Mouse (Mus musculus) embryonic facial prominence, embryonic 14.5 days (tissue): ENCODE data around the gene Cd320. TPM values are rescaled to one million over a fixed set of nuclear protein-coding genes. Genes with fewer than 3 reads are reported as not detected.

ENCODE experiments used
- ATAC-seq: fragments of 200-750 bp; cut with Nextera tagmentation; 2 replicates; pipeline ENCODE4 v1.8.0; 2017; ENCODE audit warnings: low read depth, moderate number of reproducible peaks, moderate TSS enrichment
- DNase-seq: peaks from one replicate; pipeline ENCODE4 v3.0.0-alpha.2; 2015; ENCODE audit warnings: low spot score
- H3K27ac ChIP-seq: fragments of 300-500 bp; sonication (generic); replicated peaks from 2 replicates; pipeline ENCODE4 v1.5.1; 2014; ENCODE audit warnings: low read depth, mild to moderate bottlenecking, low read length, moderate library complexity
- H3K27me3 ChIP-seq: fragments of 300-500 bp; sonication (generic); replicated peaks from 2 replicates; pipeline ENCODE4 v1.6.1; 2014; ENCODE audit warnings: low read length; ENCODE audit not compliant: control insufficient read depth, insufficient read depth
- H3K36me3 ChIP-seq: fragments of 300-500 bp; sonication (generic); 2 replicates; pipeline ENCODE4 v1.6.1; 2014; ENCODE audit warnings: low read length, mixed read lengths; ENCODE audit not compliant: control insufficient read depth, insufficient read depth
- H3K4me1 ChIP-seq: fragments of 300-500 bp; sonication (generic); 2 replicates; pipeline ENCODE4 v1.6.1; 2014; ENCODE audit warnings: antibody characterized with exemption, low read length; ENCODE audit not compliant: control insufficient read depth, insufficient read depth
- H3K4me2 ChIP-seq: fragments of 300-500 bp; sonication (generic); 2 replicates; pipeline ENCODE4 v1.6.1; 2014; ENCODE audit warnings: low read depth, mild to moderate bottlenecking, low read length, moderate library complexity, mixed read lengths
- H3K4me3 ChIP-seq: fragments of 300-500 bp; sonication (generic); 2 replicates; pipeline ENCODE4 v1.5.1; 2014; ENCODE audit warnings: low read depth, mild to moderate bottlenecking, low read length
- H3K9ac ChIP-seq: fragments of 300-500 bp; sonication (generic); 2 replicates; pipeline ENCODE4 v1.6.1; 2014; ENCODE audit warnings: low read depth, mild to moderate bottlenecking, low read length, moderate library complexity, mixed read lengths
- H3K9me3 ChIP-seq: fragments of 300-500 bp; sonication (generic); 2 replicates; pipeline ENCODE4 v1.6.1; 2016; ENCODE audit warnings: low read length; ENCODE audit not compliant: control insufficient read depth
- WGBS: fragments of 180-500 bp; shearing (Covaris S2); extraction: QIAGEN DNeasy Blood & Tissue Kit; methylation state at CpG from one replicate; pipeline ENCODE4 v1.1.7; 2014; 5-methylcytosine and 5-hydroxymethylcytosine counted together
- polyA plus RNA-seq: library from polyadenylated mRNA; unstranded; fragments of >200 nt; fragmentation: Nextera tagmentation; extraction: Ambion mirVana; gene quantifications from 2 replicates; pipeline ENCODE4 v1.2.1, GENCODE M21; 2014

The Cd320 gene
- 60.5 and 62.3 TPM in 2 replicates for polyA plus RNA-seq

GRCm38 (mm10) chr17:33842966-33843795, at the start of gene Cd320:
TSS of gene Cd320 (plus strand) at chr17:33843091.
- Histone ChIP-seq H3K9ac (peak within 1 kb of the TSS; percentile 77), H3K4me1 (no peaks in the 10 kb centered on the region; the same call in 1 of the 2 replicates), H3K27ac (peak within 1 kb of the TSS; percentile 25; the same call in 1 of the 2 replicates), H3K27me3 (no peaks in the 10 kb centered on the region), H3K9me3 (no peaks in the 10 kb centered on the region), H3K36me3 (peaks cover 29% of the 10 kb centered on the region), H3K4me2 (peak within 1 kb of the TSS; percentile 78), H3K4me3 (peak within 1 kb of the TSS; percentile 80)
- ATAC-seq, result peak; percentile 94
- DNase-seq, result peak; percentile 95
- WGBS, result under 1% methylated on average over 43 of the region's 45 CpGs

- Histone ChIP-seq H3K27me3 (no peaks in the 10 kb centered on the region), H3K9ac (no peak overlapping the region), H3K4me3 (no peak overlapping the region), H3K36me3 (no peaks in the 10 kb centered on the region), H3K4me2 (no peak overlapping the region), H3K9me3 (no peaks in the 10 kb centered on the region), H3K4me1 (no peaks in the 10 kb centered on the region), H3K27ac (no peak overlapping the region)
- DNase-seq (peak; percentile 60), ATAC-seq (no peak)
- 55% methylated on average over 3 of the region's 3 CpGs for WGBS
Measured at GRCm38 (mm10) chr17:33798306-33798705, 44.6 kb upstream of the Cd320 start.

GRCm38 (mm10) chr17:33799277-33799676, 43.6 kb upstream of the Cd320 start:
- WGBS, result 68% methylated on average over 1 of the region's 1 CpGs
- H3K27ac ChIP-seq, result no peak overlapping the region
- no peaks in the 10 kb centered on the region for H3K9me3 ChIP-seq
- no peaks in the 10 kb centered on the region for H3K36me3 ChIP-seq
- DNase-seq (no peak), ATAC-seq (no peak)
- H3K4me2 ChIP-seq, result no peak overlapping the region
- no peak overlapping the region for H3K4me3 ChIP-seq
- no peak overlapping the region for H3K9ac ChIP-seq
- H3K4me1 ChIP-seq, result no peaks in the 10 kb centered on the region
- H3K27me3 ChIP-seq, result no peaks in the 10 kb centered on the region

GRCm38 (mm10) chr17:33802221-33802620, 40.7 kb upstream of the Cd320 start:
- H3K9ac ChIP-seq, result no peak overlapping the region
- H3K36me3 ChIP-seq, result no peaks in the 10 kb centered on the region
- H3K27me3 ChIP-seq, result no peaks in the 10 kb centered on the region
- H3K27ac ChIP-seq, result no peak overlapping the region
- H3K4me2 ChIP-seq, result no peak overlapping the region
- no peaks in the 10 kb centered on the region for H3K4me1 ChIP-seq
- H3K9me3 ChIP-seq, result no peaks in the 10 kb centered on the region
- WGBS, result 5% methylated on average over 2 of the region's 2 CpGs
- no peak; the same call in 1 of the 2 replicates for ATAC-seq
- no peak overlapping the region for H3K4me3 ChIP-seq
- peak; percentile 33 for DNase-seq

GRCm38 (mm10) chr17:33804205-33804604, 38.7 kb upstream of the Cd320 start:
- ATAC-seq, result no peak
- Histone ChIP-seq H3K4me2 (no peak overlapping the region), H3K27ac (no peak overlapping the region), H3K36me3 (no peaks in the 10 kb centered on the region), H3K27me3 (no peaks in the 10 kb centered on the region), H3K9me3 (no peaks in the 10 kb centered on the region), H3K4me3 (no peak overlapping the region), H3K4me1 (no peaks in the 10 kb centered on the region), H3K9ac (no peak overlapping the region)
- 63% methylated on average over 4 of the region's 4 CpGs for WGBS
- DNase-seq, result no peak

GRCm38 (mm10) chr17:33804745-33805144, 38.1 kb upstream of the Cd320 start:
- no peaks in the 10 kb centered on the region for H3K27me3 ChIP-seq
- H3K9ac ChIP-seq, result no peak overlapping the region
- no peak overlapping the region for H3K4me3 ChIP-seq
- WGBS, result 56% methylated on average over 1 of the region's 1 CpGs
- H3K4me1 ChIP-seq, result no peaks in the 10 kb centered on the region
- H3K9me3 ChIP-seq, result no peaks in the 10 kb centered on the region
- no peaks in the 10 kb centered on the region for H3K36me3 ChIP-seq
- H3K27ac ChIP-seq, result no peak overlapping the region
- no peak for DNase-seq
- H3K4me2 ChIP-seq, result no peak overlapping the region
- ATAC-seq, result no peak

- Histone ChIP-seq H3K36me3 (no peaks in the 10 kb centered on the region), H3K4me3 (no peak overlapping the region), H3K27ac (no peak overlapping the region), H3K27me3 (no peaks in the 10 kb centered on the region), H3K9ac (no peak overlapping the region), H3K9me3 (no peaks in the 10 kb centered on the region), H3K4me1 (no peaks in the 10 kb centered on the region), H3K4me2 (no peak overlapping the region)
- DNase-seq, result no peak
- 57% methylated on average over 8 of the region's 9 CpGs for WGBS
- no peak for ATAC-seq
Measured at GRCm38 (mm10) chr17:33807181-33807888, 35.6 kb upstream of the Cd320 start.

GRCm38 (mm10) chr17:33808192-33808591, 34.7 kb upstream of the Cd320 start:
- Histone ChIP-seq H3K9ac (no peak overlapping the region), H3K36me3 (no peaks in the 10 kb centered on the region), H3K27ac (no peak overlapping the region), H3K27me3 (no peaks in the 10 kb centered on the region), H3K4me2 (no peak overlapping the region), H3K4me3 (no peak overlapping the region), H3K4me1 (no peaks in the 10 kb centered on the region), H3K9me3 (no peaks in the 10 kb centered on the region)
- WGBS, result 40% methylated on average over 10 of the region's 10 CpGs
- DNase-seq (no peak), ATAC-seq (no peak)
